Mouse (Mus musculus): ENCODE measurements around the gene Gzmd. TPM values are rescaled to one million over a fixed set of nuclear protein-coding genes. Genes with fewer than 3 reads are reported as not detected.
"Not testable (repeated sequence)": the region's sequence is repeated elsewhere in the genome, so short reads cannot be mapped to it uniquely, and the experiment has no call there.

The Gzmd gene
- polyA plus RNA-seq, 1 experiment from 2014 or later, result not detected

DNA sequence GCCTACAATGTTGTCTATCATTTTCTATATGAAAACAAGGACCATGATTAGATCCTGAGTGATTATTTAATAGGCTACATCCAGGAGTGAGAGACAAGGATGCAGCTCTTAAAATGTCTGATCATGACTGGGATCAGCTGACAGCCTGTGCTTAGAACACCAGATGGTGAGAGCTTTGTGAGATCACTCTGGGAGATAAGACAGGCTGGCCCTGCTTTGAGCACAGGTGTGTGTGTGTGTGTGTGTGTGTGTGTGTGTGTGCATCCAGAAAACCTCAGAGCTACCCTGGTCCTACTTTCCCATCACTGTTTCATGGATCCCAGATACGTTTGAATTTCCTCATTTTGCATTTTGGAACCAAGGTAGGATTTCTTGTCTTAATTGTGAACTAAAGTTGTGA is 1.3 kb upstream of the Gzmd start:
- not testable (repeated sequence) for H3K4me2 ChIP-seq (replicated peaks; ENCODE audit: low read depth, low read length); H3K9me3 ChIP-seq (ENCODE audit: control insufficient read depth, low read length); ATAC-seq (ENCODE audit: low FRiP score); H3K36me3 ChIP-seq (ENCODE audit: control insufficient read depth, insufficient read depth, low read length); H3K27me3 ChIP-seq (ENCODE audit: control insufficient read depth, insufficient read depth, low read length); H3K27ac ChIP-seq (ENCODE audit: low read depth, low read length); H3K4me3 ChIP-seq (ENCODE audit: low read depth, low read length); DNase-seq (ENCODE audit: low spot score); H3K9ac ChIP-seq (ENCODE audit: low read depth, low read length); H3K4me1 ChIP-seq (replicated peaks; ENCODE audit: control insufficient read depth, insufficient read depth, low read length)
- 84% methylated on average over 1 of the region's 1 CpGs for WGBS

DNA sequence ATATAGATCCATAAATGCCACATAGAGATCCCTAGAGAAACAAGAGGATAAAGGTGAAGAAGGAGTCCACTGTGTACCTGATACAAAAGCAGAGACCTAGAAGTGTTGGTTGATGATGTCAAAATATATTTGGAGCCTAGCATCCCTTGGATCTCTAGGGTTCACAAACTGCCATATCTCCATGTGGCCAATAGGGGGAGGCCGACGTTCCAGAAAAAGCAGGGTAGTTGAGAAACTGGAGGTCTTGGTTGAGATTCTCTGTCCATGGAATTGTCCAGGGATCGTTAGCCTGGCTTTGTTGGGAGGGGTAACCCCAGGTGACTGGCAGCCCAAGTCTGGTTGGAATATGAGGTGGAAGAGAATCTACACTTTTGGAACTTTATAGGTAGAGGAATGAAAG is 4.1 kb downstream of the Gzmd start:
- DNase-seq (ENCODE audit: low spot score) (peak; percentile 5), ATAC-seq (ENCODE audit: low FRiP score) (no peak)
- Histone ChIP-seq H3K9ac (ENCODE audit: low read depth, low read length) (no peak overlapping the region), H3K4me1 (replicated peaks; ENCODE audit: control insufficient read depth, insufficient read depth, low read length) (no peaks in the 10 kb centered on the region), H3K27ac (ENCODE audit: low read depth, low read length) (no peak overlapping the region), H3K4me2 (replicated peaks; ENCODE audit: low read depth, low read length) (no peak overlapping the region), H3K9me3 (ENCODE audit: control insufficient read depth, low read length) (no peaks in the 10 kb centered on the region), H3K36me3 (ENCODE audit: control insufficient read depth, insufficient read depth, low read length) (no peaks in the 10 kb centered on the region), H3K27me3 (ENCODE audit: control insufficient read depth, insufficient read depth, low read length) (no peaks in the 10 kb centered on the region), H3K4me3 (ENCODE audit: low read depth, low read length) (no peak overlapping the region)
- 32% methylated on average over 3 of the region's 3 CpGs for WGBS

DNA sequence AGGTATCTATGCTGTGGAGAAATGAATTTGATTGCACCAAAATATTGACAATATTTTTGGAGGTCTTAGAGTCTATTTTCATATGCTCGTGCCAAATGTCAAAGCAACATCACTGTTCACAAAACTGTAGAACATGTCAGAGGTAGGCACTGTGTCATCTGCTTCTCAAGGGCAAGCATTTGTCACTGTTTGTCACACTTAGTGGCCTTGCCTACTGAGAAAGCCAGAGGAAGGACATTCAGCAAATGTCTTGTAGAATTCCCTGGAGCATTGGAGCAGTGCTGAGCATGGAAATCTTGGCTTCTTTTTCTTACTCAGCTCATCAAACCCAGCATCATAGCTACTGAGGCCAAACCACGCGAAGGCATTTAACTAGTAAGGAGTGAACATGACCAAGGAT is 8.9 kb downstream of the Gzmd start:
- Histone ChIP-seq H3K27ac (ENCODE audit: low read depth, low read length) (no peak overlapping the region), H3K36me3 (ENCODE audit: control insufficient read depth, insufficient read depth, low read length) (no peaks in the 10 kb centered on the region), H3K9ac (ENCODE audit: low read depth, low read length) (no peak overlapping the region), H3K9me3 (ENCODE audit: control insufficient read depth, low read length) (no peaks in the 10 kb centered on the region), H3K27me3 (ENCODE audit: control insufficient read depth, insufficient read depth, low read length) (no peaks in the 10 kb centered on the region), H3K4me1 (replicated peaks; ENCODE audit: control insufficient read depth, insufficient read depth, low read length) (no peaks in the 10 kb centered on the region), H3K4me2 (replicated peaks; ENCODE audit: low read depth, low read length) (no peak overlapping the region), H3K4me3 (ENCODE audit: low read depth, low read length) (no peak overlapping the region)
- DNase-seq (ENCODE audit: low spot score), result no peak
- no peak for ATAC-seq (ENCODE audit: low FRiP score)
- WGBS, result 85% methylated on average over 3 of the region's 3 CpGs

DNA sequence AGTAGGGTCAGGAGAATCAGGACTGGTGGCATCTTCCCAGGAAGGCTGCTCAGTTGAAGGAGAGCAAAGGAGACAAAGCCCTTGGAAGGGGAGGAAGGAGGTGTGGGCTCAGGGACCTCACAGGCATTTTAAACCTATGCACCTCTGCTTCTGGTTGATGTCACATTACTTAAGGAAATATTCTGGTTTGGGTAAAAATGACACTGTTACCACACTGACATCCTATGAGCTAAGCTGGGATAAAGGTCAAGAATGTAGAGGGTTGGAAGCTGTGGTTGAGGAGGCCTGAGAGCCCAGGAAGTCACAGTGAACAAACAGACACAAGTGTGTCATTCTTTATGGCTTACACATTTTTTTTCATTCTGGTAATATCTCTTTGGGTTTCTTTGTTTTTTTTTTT is 11.9 kb downstream of the Gzmd start, which contains the start of gene Gzme:
Gene Gzme, minus strand, starts transcription at position 101 of the 400 bp plus-strand sequence.
- no peaks in the 10 kb centered on the region for H3K36me3 ChIP-seq (ENCODE audit: control insufficient read depth, insufficient read depth, low read length)
- H3K4me2 ChIP-seq (replicated peaks; ENCODE audit: low read depth, low read length), result no peak within 1 kb of the TSS
- no peak for ATAC-seq (ENCODE audit: low FRiP score)
- H3K9ac ChIP-seq (ENCODE audit: low read depth, low read length), result no peak within 1 kb of the TSS
- no peaks in the 10 kb centered on the region for H3K4me1 ChIP-seq (replicated peaks; ENCODE audit: control insufficient read depth, insufficient read depth, low read length)
- no peak within 1 kb of the TSS for H3K27ac ChIP-seq (ENCODE audit: low read depth, low read length)
- no peaks in the 10 kb centered on the region for H3K9me3 ChIP-seq (ENCODE audit: control insufficient read depth, low read length)
- H3K27me3 ChIP-seq (ENCODE audit: control insufficient read depth, insufficient read depth, low read length), result no peaks in the 10 kb centered on the region
- DNase-seq (ENCODE audit: low spot score), result no peak
- no peak within 1 kb of the TSS for H3K4me3 ChIP-seq (ENCODE audit: low read depth, low read length)

DNA sequence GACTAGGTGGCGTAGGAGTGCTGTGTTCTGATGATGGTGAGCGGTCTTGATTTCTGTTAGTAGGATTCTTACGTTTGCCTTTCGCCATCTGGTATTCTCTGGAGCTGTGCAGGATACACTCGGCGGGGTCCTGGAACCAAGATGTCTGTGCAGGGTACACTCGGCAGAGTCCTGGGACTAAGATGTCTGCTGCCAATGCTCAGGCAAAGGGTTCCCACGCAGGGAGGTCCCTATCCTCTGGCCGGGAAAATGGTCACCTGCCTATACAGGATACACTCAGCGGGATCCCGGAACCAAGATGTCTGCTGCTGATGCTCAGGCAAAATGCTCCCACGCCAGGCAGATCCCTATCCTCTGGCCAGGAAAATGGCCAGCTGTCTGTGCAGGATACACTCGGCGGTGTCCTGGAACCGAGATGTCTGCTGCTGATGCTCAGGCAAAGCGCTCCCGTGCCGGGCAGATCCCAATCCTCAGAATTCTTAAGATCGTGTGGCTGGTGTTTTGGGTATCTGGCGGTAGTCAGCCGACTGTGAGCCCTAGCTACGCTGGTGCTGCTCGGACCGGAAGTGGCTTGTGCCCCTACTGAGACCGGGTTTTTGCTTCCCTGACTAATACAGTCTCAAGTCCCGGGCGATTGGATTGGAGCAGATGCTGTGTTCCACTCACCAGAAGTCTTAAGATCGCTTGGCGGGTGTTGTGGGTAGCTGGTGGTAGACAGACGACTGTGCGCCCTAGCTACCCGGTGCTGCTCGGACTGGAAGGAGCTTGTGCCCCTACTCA is 16.7 kb downstream of the Gzmd start:
- not testable (repeated sequence) for H3K9ac ChIP-seq (ENCODE audit: low read depth, low read length); DNase-seq (ENCODE audit: low spot score); H3K27ac ChIP-seq (ENCODE audit: low read depth, low read length); H3K4me3 ChIP-seq (ENCODE audit: low read depth, low read length); ATAC-seq (ENCODE audit: low FRiP score); H3K36me3 ChIP-seq (ENCODE audit: control insufficient read depth, insufficient read depth, low read length); H3K27me3 ChIP-seq (ENCODE audit: control insufficient read depth, insufficient read depth, low read length); H3K9me3 ChIP-seq (ENCODE audit: control insufficient read depth, low read length); H3K4me1 ChIP-seq (replicated peaks; ENCODE audit: control insufficient read depth, insufficient read depth, low read length); H3K4me2 ChIP-seq (replicated peaks; ENCODE audit: low read depth, low read length)
- WGBS, result 93% methylated on average over 33 of the region's 33 CpGs

DNA sequence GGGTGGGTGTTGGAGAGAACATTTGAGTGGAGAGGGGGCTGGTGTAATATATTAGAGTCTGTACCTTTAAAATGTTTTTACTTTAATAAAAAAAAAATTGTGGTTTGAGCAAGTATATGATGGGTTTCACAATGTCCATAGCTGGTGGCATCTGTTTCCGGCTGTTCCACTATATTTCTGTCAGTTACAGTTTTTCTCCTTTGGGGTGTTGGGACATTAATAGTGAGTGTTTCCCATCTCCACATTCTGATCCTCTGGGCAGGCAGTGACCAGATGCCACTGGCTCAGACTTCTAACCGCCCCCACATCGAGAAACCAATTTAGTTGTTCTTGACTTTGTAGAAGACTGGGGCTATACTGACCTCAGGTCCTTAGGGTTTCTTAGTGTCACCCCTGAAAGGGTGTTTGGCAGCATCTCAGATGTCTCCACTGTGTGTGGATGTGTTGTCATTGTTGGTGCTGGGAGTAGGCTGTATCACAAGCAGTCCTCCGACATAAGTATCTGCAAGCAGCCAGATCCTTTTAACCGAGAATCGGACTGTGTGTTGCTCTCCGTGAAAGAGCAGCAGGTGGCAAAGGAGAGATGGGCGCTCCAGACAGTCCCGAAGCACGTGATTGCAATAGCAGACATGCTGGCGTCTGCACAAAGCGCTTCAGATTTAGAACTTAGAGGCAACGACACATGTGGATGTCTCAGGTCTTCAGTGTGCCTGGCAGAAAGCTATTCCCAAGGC is 26.8 kb downstream of the Gzmd start:
- H3K27me3 ChIP-seq (ENCODE audit: control insufficient read depth, insufficient read depth, low read length), result no peaks in the 10 kb centered on the region
- no peaks in the 10 kb centered on the region for H3K36me3 ChIP-seq (ENCODE audit: control insufficient read depth, insufficient read depth, low read length)
- H3K9ac ChIP-seq (ENCODE audit: low read depth, low read length), result no peak overlapping the region
- H3K4me1 ChIP-seq (replicated peaks; ENCODE audit: control insufficient read depth, insufficient read depth, low read length), result no peaks in the 10 kb centered on the region
- no peak for ATAC-seq (ENCODE audit: low FRiP score)
- no peak overlapping the region for H3K4me2 ChIP-seq (replicated peaks; ENCODE audit: low read depth, low read length)
- no peaks in the 10 kb centered on the region for H3K9me3 ChIP-seq (ENCODE audit: control insufficient read depth, low read length)
- 81% methylated on average over 13 of the region's 13 CpGs for WGBS
- no peak overlapping the region for H3K4me3 ChIP-seq (ENCODE audit: low read depth, low read length)
- no peak overlapping the region for H3K27ac ChIP-seq (ENCODE audit: low read depth, low read length)
- DNase-seq (ENCODE audit: low spot score), result no peak

DNA sequence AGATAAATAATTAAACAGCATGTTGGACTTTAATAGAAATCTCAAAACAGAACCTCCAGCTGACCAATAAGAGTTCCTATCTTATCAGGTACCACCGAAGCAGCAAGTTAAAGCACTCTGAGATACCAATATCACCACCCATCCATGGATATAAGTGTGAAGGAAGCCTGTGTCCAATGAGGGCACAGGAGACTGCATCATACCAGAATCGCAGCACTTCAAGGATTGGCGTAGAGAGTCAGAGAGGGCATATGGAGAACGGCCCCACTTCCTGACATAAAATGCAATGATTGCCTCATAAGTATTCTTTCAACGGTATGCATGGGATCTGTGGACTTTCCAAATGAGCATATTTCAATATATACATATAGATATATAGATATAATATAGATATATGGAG is 27.4 kb downstream of the Gzmd start:
- Histone ChIP-seq H3K9me3 (ENCODE audit: control insufficient read depth, low read length) (no peaks in the 10 kb centered on the region), H3K36me3 (ENCODE audit: control insufficient read depth, insufficient read depth, low read length) (no peaks in the 10 kb centered on the region), H3K27me3 (ENCODE audit: control insufficient read depth, insufficient read depth, low read length) (no peaks in the 10 kb centered on the region), H3K4me3 (ENCODE audit: low read depth, low read length) (no peak overlapping the region), H3K9ac (ENCODE audit: low read depth, low read length) (no peak overlapping the region), H3K4me2 (replicated peaks; ENCODE audit: low read depth, low read length) (no peak overlapping the region), H3K4me1 (replicated peaks; ENCODE audit: control insufficient read depth, insufficient read depth, low read length) (no peaks in the 10 kb centered on the region), H3K27ac (ENCODE audit: low read depth, low read length) (no peak overlapping the region)
- ATAC-seq (ENCODE audit: low FRiP score) (no peak), DNase-seq (ENCODE audit: low spot score) (no peak)
- WGBS, result 95% methylated on average over 5 of the region's 5 CpGs

DNA sequence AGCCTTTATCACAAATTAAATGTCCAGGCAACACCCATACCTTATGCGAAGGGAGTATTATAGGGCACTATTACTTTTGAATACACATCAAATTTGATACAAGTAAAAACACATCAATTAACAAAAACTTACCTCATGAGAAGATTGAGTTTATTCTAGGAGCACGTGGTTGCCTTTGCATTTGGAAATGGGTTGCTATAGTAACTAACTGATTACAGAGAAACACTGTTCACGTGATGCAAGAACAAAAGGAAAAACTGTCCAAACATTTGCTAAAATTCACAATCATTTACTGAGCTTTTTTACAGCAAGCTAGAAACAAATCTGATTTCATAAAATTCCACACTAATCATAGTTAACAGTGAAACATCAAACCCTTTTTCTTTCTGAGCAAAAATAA is 29.0 kb downstream of the Gzmd start:
- Histone ChIP-seq H3K27me3 (ENCODE audit: control insufficient read depth, insufficient read depth, low read length) (no peaks in the 10 kb centered on the region), H3K9me3 (ENCODE audit: control insufficient read depth, low read length) (no peaks in the 10 kb centered on the region), H3K27ac (ENCODE audit: low read depth, low read length) (no peak overlapping the region), H3K4me3 (ENCODE audit: low read depth, low read length) (no peak overlapping the region), H3K9ac (ENCODE audit: low read depth, low read length) (no peak overlapping the region), H3K4me2 (replicated peaks; ENCODE audit: low read depth, low read length) (no peak overlapping the region), H3K4me1 (replicated peaks; ENCODE audit: control insufficient read depth, insufficient read depth, low read length) (no peaks in the 10 kb centered on the region), H3K36me3 (ENCODE audit: control insufficient read depth, insufficient read depth, low read length) (no peaks in the 10 kb centered on the region)
- WGBS, result 78% methylated on average over 3 of the region's 3 CpGs
- no peak for DNase-seq (ENCODE audit: low spot score)
- no peak for ATAC-seq (ENCODE audit: low FRiP score)

DNA sequence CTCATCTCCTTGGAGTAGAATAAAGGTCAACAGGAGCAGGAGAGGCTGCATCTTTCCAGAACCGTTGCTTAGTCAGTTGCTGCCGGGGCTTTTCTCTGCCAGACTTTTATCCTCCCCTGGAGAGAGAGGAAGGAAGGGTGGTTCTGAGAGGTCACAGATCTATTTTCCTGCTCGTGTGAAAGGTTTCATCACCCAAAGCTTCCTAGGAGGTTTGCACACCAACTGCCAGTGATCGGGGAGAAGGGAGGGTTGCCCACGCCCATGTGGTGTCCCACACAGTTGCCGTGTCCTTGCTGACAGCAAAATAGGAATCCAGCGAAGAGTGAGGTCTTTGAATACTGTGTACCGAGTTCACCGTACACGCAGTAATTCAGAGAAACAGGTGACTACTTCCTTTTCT is 30.0 kb downstream of the Gzmd start, which contains the start of gene Ctsg:
Gene Ctsg, minus strand, starts transcription at position 189 of the 400 bp plus-strand sequence.
- H3K4me1 ChIP-seq (replicated peaks; ENCODE audit: control insufficient read depth, insufficient read depth, low read length), result no peaks in the 10 kb centered on the region
- no peaks in the 10 kb centered on the region for H3K36me3 ChIP-seq (ENCODE audit: control insufficient read depth, insufficient read depth, low read length)
- H3K27me3 ChIP-seq (ENCODE audit: control insufficient read depth, insufficient read depth, low read length), result no peaks in the 10 kb centered on the region
- H3K9ac ChIP-seq (ENCODE audit: low read depth, low read length), result no peak within 1 kb of the TSS
- no peak within 1 kb of the TSS for H3K27ac ChIP-seq (ENCODE audit: low read depth, low read length)
- H3K4me2 ChIP-seq (replicated peaks; ENCODE audit: low read depth, low read length), result no peak within 1 kb of the TSS
- 78% methylated on average over 10 of the region's 10 CpGs for WGBS
- no peak for DNase-seq (ENCODE audit: low spot score)
- ATAC-seq (ENCODE audit: low FRiP score), result no peak
- H3K4me3 ChIP-seq (ENCODE audit: low read depth, low read length), result no peak within 1 kb of the TSS
- no peaks in the 10 kb centered on the region for H3K9me3 ChIP-seq (ENCODE audit: control insufficient read depth, low read length)
